Mouse (Mus musculus): ENCODE measurements around the gene Lyz2. TPM values are rescaled to one million over a fixed set of nuclear protein-coding genes. Genes with fewer than 3 reads are reported as not detected.

Gene Lyz2
- 36.2 and 40.7 TPM in 2 replicates for polyA plus RNA-seq (2015; fragmentation: Nextera tagmentation; extraction: Ambion mirVana)

GRCm38 (mm10) chr10:117282049-117282448 is at the start of gene Lyz2:
TSS of gene Lyz2 (minus strand) at chr10:117282321.
- Histone ChIP-seq H3K4me1 (no peaks in the 10 kb centered on the region), H3K4me2 (no peak within 1 kb of the TSS), H3K9ac (no peak within 1 kb of the TSS), H3K9me3 (no peaks in the 10 kb centered on the region), H3K36me3 (no peaks in the 10 kb centered on the region), H3K4me3 (no peak within 1 kb of the TSS), H3K27me3 (no peaks in the 10 kb centered on the region), H3K27ac (no peak within 1 kb of the TSS)
- WGBS: 48% methylated on average over 4 of the region's 4 CpGs
- no peak for ATAC-seq (ENCODE audit: insufficient number of reproducible peaks, insufficient read depth, low FRiP score, low TSS enrichment, low read depth)

- Histone ChIP-seq H3K9ac (no peak overlapping the region), H3K4me2 (no peak overlapping the region), H3K27me3 (no peaks in the 10 kb centered on the region), H3K36me3 (no peaks in the 10 kb centered on the region), H3K27ac (no peak overlapping the region), H3K4me1 (no peaks in the 10 kb centered on the region), H3K9me3 (no peaks in the 10 kb centered on the region), H3K4me3 (no peak overlapping the region)
- WGBS: 77% methylated on average over 5 of the region's 5 CpGs
- ATAC-seq (ENCODE audit: insufficient number of reproducible peaks, insufficient read depth, low FRiP score, low TSS enrichment, low read depth): no peak
These were observed 48.4 kb upstream of the Lyz2 start for GRCm38 (mm10) chr10:117330521-117330920.

GRCm38 (mm10) chr10:117323782-117324181 is 41.7 kb upstream of the Lyz2 start:
- 88% methylated on average over 7 of the region's 7 CpGs for WGBS
- Histone ChIP-seq H3K27ac (no peak overlapping the region), H3K4me1 (no peaks in the 10 kb centered on the region), H3K27me3 (no peaks in the 10 kb centered on the region), H3K36me3 (no peaks in the 10 kb centered on the region), H3K4me2 (no peak overlapping the region), H3K4me3 (no peak overlapping the region), H3K9ac (no peak overlapping the region), H3K9me3 (no peaks in the 10 kb centered on the region)
- ATAC-seq (ENCODE audit: insufficient number of reproducible peaks, insufficient read depth, low FRiP score, low TSS enrichment, low read depth): no peak

- Histone ChIP-seq H3K36me3 (no peaks in the 10 kb centered on the region), H3K4me3 (no peak overlapping the region), H3K4me1 (no peaks in the 10 kb centered on the region), H3K4me2 (no peak overlapping the region), H3K9me3 (no peaks in the 10 kb centered on the region), H3K27me3 (no peaks in the 10 kb centered on the region), H3K27ac (no peak overlapping the region), H3K9ac (no peak overlapping the region)
- 89% methylated on average over 5 of the region's 5 CpGs for WGBS
- ATAC-seq (ENCODE audit: insufficient number of reproducible peaks, insufficient read depth, low FRiP score, low TSS enrichment, low read depth): no peak
These were observed 40.5 kb upstream of the Lyz2 start for GRCm38 (mm10) chr10:117322630-117323029.

- Histone ChIP-seq H3K9me3 (no peaks in the 10 kb centered on the region), H3K36me3 (no peaks in the 10 kb centered on the region), H3K4me3 (no peak overlapping the region), H3K27ac (no peak overlapping the region), H3K4me2 (no peak overlapping the region), H3K9ac (no peak overlapping the region), H3K27me3 (no peaks in the 10 kb centered on the region), H3K4me1 (no peaks in the 10 kb centered on the region)
- WGBS: 84% methylated on average over 3 of the region's 3 CpGs
- ATAC-seq (ENCODE audit: insufficient number of reproducible peaks, insufficient read depth, low FRiP score, low TSS enrichment, low read depth): no peak
These were observed 38.5 kb upstream of the Lyz2 start for GRCm38 (mm10) chr10:117320571-117320981.

- no peak overlapping the region for H3K4me2 ChIP-seq
- no peak for ATAC-seq (ENCODE audit: insufficient number of reproducible peaks, insufficient read depth, low FRiP score, low TSS enrichment, low read depth)
- no peak overlapping the region for H3K4me3 ChIP-seq
- no peaks in the 10 kb centered on the region for H3K36me3 ChIP-seq
- 89% methylated on average over 11 of the region's 11 CpGs for WGBS
- H3K27me3 ChIP-seq: no peaks in the 10 kb centered on the region
- H3K9me3 ChIP-seq: no peaks in the 10 kb centered on the region
- H3K27ac ChIP-seq: no peak overlapping the region
- H3K9ac ChIP-seq: no peak overlapping the region
- H3K4me1 ChIP-seq: no peaks in the 10 kb centered on the region
These were observed 34.3 kb upstream of the Lyz2 start for GRCm38 (mm10) chr10:117316391-117316790.

GRCm38 (mm10) chr10:117313133-117313532 is 31.0 kb upstream of the Lyz2 start:
- no peak overlapping the region for H3K4me3 ChIP-seq
- H3K36me3 ChIP-seq: no peaks in the 10 kb centered on the region
- ATAC-seq (ENCODE audit: insufficient number of reproducible peaks, insufficient read depth, low FRiP score, low TSS enrichment, low read depth): no peak
- no peak overlapping the region for H3K4me2 ChIP-seq
- no peaks in the 10 kb centered on the region for H3K4me1 ChIP-seq
- H3K27ac ChIP-seq: no peak overlapping the region
- no peak overlapping the region for H3K9ac ChIP-seq
- H3K9me3 ChIP-seq: no peaks in the 10 kb centered on the region
- 88% methylated on average over 2 of the region's 2 CpGs for WGBS
- H3K27me3 ChIP-seq: no peaks in the 10 kb centered on the region

GRCm38 (mm10) chr10:117312168-117312567 is 30.0 kb upstream of the Lyz2 start:
- Histone ChIP-seq H3K4me1 (no peaks in the 10 kb centered on the region), H3K4me2 (no peak overlapping the region), H3K4me3 (no peak overlapping the region), H3K9me3 (no peaks in the 10 kb centered on the region), H3K27me3 (no peaks in the 10 kb centered on the region), H3K9ac (no peak overlapping the region), H3K36me3 (no peaks in the 10 kb centered on the region), H3K27ac (no peak overlapping the region)
- WGBS: 87% methylated on average over 8 of the region's 8 CpGs
- no peak for ATAC-seq (ENCODE audit: insufficient number of reproducible peaks, insufficient read depth, low FRiP score, low TSS enrichment, low read depth)

- no peak overlapping the region for H3K9ac ChIP-seq
- no peak for ATAC-seq (ENCODE audit: insufficient number of reproducible peaks, insufficient read depth, low FRiP score, low TSS enrichment, low read depth)
- no peak overlapping the region for H3K4me2 ChIP-seq
- no peaks in the 10 kb centered on the region for H3K4me1 ChIP-seq
- no peak overlapping the region for H3K27ac ChIP-seq
- H3K27me3 ChIP-seq: no peaks in the 10 kb centered on the region
- 92% methylated on average over 5 of the region's 5 CpGs for WGBS
- no peaks in the 10 kb centered on the region for H3K36me3 ChIP-seq
- H3K9me3 ChIP-seq: no peaks in the 10 kb centered on the region
- H3K4me3 ChIP-seq: no peak overlapping the region
These were observed 22.2 kb upstream of the Lyz2 start for GRCm38 (mm10) chr10:117304371-117304770.

- ATAC-seq (ENCODE audit: insufficient number of reproducible peaks, insufficient read depth, low FRiP score, low TSS enrichment, low read depth): no peak
- no peaks in the 10 kb centered on the region for H3K4me1 ChIP-seq
- no peak overlapping the region for H3K27ac ChIP-seq
- H3K4me2 ChIP-seq: no peak overlapping the region
- H3K27me3 ChIP-seq: no peaks in the 10 kb centered on the region
- 84% methylated on average over 1 of the region's 1 CpGs for WGBS
- H3K9ac ChIP-seq: no peak overlapping the region
- H3K36me3 ChIP-seq: no peaks in the 10 kb centered on the region
- no peak overlapping the region for H3K4me3 ChIP-seq
- H3K9me3 ChIP-seq: no peaks in the 10 kb centered on the region
These were observed 19.6 kb upstream of the Lyz2 start for GRCm38 (mm10) chr10:117301688-117302087.

- Histone ChIP-seq H3K27ac (no peak overlapping the region), H3K4me3 (no peak overlapping the region), H3K36me3 (no peaks in the 10 kb centered on the region), H3K4me2 (no peak overlapping the region), H3K9me3 (no peaks in the 10 kb centered on the region), H3K4me1 (no peaks in the 10 kb centered on the region), H3K9ac (no peak overlapping the region), H3K27me3 (no peaks in the 10 kb centered on the region)
- 79% methylated on average over 5 of the region's 5 CpGs for WGBS
- ATAC-seq (ENCODE audit: insufficient number of reproducible peaks, insufficient read depth, low FRiP score, low TSS enrichment, low read depth): no peak
These were observed 17.9 kb upstream of the Lyz2 start for GRCm38 (mm10) chr10:117299901-117300520.

GRCm38 (mm10) chr10:117299106-117299505 is 17.0 kb upstream of the Lyz2 start:
- Histone ChIP-seq H3K4me2 (no peak overlapping the region), H3K36me3 (no peaks in the 10 kb centered on the region), H3K27ac (no peak overlapping the region), H3K27me3 (no peaks in the 10 kb centered on the region), H3K9me3 (no peaks in the 10 kb centered on the region), H3K4me1 (no peaks in the 10 kb centered on the region), H3K9ac (no peak overlapping the region), H3K4me3 (no peak overlapping the region)
- no peak for ATAC-seq (ENCODE audit: insufficient number of reproducible peaks, insufficient read depth, low FRiP score, low TSS enrichment, low read depth)
- WGBS: 87% methylated on average over 4 of the region's 4 CpGs
